Mouse (Mus musculus) liver, embryonic 14.5 days (tissue): ENCODE measurements at regions not wholly inside any gene's neighbourhood (a gene's known extent, or its start where the extent isn't known, plus 50 kb on each side); places are given as distances from the start of the nearest gene placed in this dataset.

ENCODE experiments used
- ATAC-seq: fragments of 200-750 bp; cut with Nextera tagmentation; 2 replicates; pipeline ENCODE4 v1.8.0; 2017; ENCODE audit warnings: moderate number of reproducible peaks, mild to moderate bottlenecking, moderate library complexity; ENCODE audit not compliant: insufficient read depth
- DNase-seq, 3 experiments: peaks; one replicate each; pipeline ENCODE4 v3.0.0-alpha.2; 2012 to 2013; ENCODE audit warnings: low read depth in 3 of 3, low spot score in 3 of 3
- H3K27ac ChIP-seq: fragments of 300-500 bp; sonication (generic); 2 replicates; pipeline ENCODE4 v1.5.1; 2014; ENCODE audit warnings: moderate library complexity, mild to moderate bottlenecking, control low read depth, inconsistent platforms
- H3K27me3 ChIP-seq: fragments of 300-500 bp; sonication (generic); 2 replicates; pipeline ENCODE4 v1.6.1; 2014; ENCODE audit warnings: mild to moderate bottlenecking, low read length, moderate library complexity; ENCODE audit not compliant: control insufficient read depth, insufficient read depth
- H3K36me3 ChIP-seq: fragments of 300-500 bp; sonication (generic); replicated peaks from 2 replicates; pipeline ENCODE4 v1.6.1; 2014; ENCODE audit warnings: low read depth; ENCODE audit not compliant: control insufficient read depth, insufficient read depth
- H3K4me1 ChIP-seq, 2 experiments: fragments of 200-500 bp in 1 of 2; fragments of 300-500 bp in 1 of 2; sonication (generic) in 1 of 2; replicated peaks; 2 replicates each; pipeline ENCODE4 v1.6.1; 2012 to 2014; ENCODE audit warnings: antibody characterized with exemption in 1 of 2, inconsistent platforms in 1 of 2, low read length in 1 of 2; ENCODE audit not compliant: control insufficient read depth in 2 of 2, insufficient read depth in 2 of 2
- H3K4me2 ChIP-seq: fragments of 300-500 bp; sonication (generic); 2 replicates; pipeline ENCODE4 v1.6.1; 2014; ENCODE audit warnings: low read depth, mild to moderate bottlenecking, control low read depth, moderate library complexity
- H3K4me3 ChIP-seq, 2 experiments: fragments of 200-500 bp in 1 of 2; fragments of 300-500 bp in 1 of 2; sonication (generic) in 1 of 2; 2 replicates each; pipeline ENCODE4 v1.5.1; 2012 to 2014; ENCODE audit warnings: low read depth in 2 of 2, low read length in 2 of 2, mild to moderate bottlenecking in 2 of 2, control low read depth in 1 of 2, inconsistent platforms in 1 of 2, moderate library complexity in 1 of 2; ENCODE audit not compliant: insufficient read depth in 1 of 2
- H3K9ac ChIP-seq: fragments of 300-500 bp; sonication (generic); replicated peaks from 2 replicates; pipeline ENCODE4 v1.6.1; 2014; ENCODE audit warnings: mild to moderate bottlenecking, control low read depth, moderate library complexity
- H3K9me3 ChIP-seq: fragments of 300-500 bp; sonication (generic); 2 replicates; pipeline ENCODE4 v1.6.1; 2016; ENCODE audit warnings: low read length, mixed read lengths; ENCODE audit not compliant: control insufficient read depth
- CTCF ChIP-seq: IDR thresholded peaks from 2 replicates; pipeline ENCODE4 v1.5.1; 2016; ENCODE audit warnings: antibody characterized with exemption, low read depth, control low read depth
- EP300 ChIP-seq: IDR thresholded peaks from 2 replicates; pipeline ENCODE4 v1.6.1; 2016; ENCODE audit warnings: antibody characterized with exemption, low read depth
- WGBS: fragments of 180-500 bp; shearing (Covaris S2); extraction: QIAGEN DNeasy Blood & Tissue Kit; methylation state at CpG from one replicate; pipeline ENCODE4 v1.1.7; 2014; ENCODE audit not compliant: insufficient replicate concordance; 5-methylcytosine and 5-hydroxymethylcytosine counted together

DNA sequence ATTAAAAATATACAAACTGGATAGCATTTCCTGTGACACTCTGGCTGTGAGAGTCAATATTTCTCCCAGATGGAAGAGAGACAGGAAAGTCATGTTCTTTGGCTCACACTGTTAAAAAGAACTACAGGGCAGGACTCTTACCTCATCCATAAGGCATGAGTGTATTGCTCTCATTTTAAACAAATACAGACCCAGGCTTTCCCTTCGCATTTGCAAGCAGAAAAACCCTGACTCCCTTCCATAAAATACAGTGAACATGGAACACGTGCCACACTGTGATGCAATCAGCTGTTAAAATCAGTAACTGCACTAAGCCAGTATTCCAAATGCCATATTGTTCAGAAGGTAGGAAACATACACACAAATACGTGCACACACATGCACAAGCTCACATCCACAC is 323.1 kb downstream of the Agtpbp1 start:
- Histone ChIP-seq H3K9me3 (no peaks in the 10 kb centered on the region), H3K4me3 (no peak overlapping the region), H3K9ac (no peak overlapping the region), H3K36me3 (no peaks in the 10 kb centered on the region), H3K4me2 (no peak overlapping the region), H3K4me1 (no peaks in the 10 kb centered on the region), H3K27me3 (no peaks in the 10 kb centered on the region), H3K27ac (no peak overlapping the region)
- 53% methylated on average over 3 of the region's 3 CpGs for WGBS
- no peak for TF ChIP-seq EP300
- TF ChIP-seq CTCF: no peak
- no peak for DNase-seq
- no peak for ATAC-seq

DNA sequence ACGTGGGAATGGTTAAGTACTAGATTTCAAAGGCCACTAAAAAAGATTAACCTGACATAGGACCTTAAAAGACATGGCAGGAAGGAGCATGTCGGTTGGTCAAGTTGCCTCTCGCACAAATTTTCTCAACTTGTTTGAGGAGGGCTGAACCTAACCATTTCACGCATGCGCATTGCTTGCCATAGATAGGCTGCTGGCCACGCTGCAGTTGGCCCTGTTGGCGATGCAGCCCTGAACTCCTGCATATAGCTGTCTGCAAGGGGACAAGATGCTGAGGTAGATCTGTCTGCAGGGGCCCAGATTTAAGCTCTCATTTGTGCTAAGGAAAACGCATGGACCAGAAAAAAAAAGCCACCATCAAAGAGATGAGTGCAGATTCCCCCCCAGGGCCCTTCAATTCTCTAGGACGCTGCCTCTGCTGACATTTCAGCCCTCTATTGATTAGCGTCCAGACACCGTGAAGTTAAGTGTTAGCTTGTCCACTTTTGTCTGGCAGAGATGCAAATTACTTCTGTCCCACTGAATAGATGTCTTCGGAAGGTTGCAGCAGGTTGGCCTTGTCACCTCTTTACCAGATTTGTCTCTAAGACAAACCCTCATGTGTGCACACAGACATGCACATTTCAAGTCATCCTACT is 329.1 kb downstream of the Agtpbp1 start:
- H3K27me3 ChIP-seq: no peaks in the 10 kb centered on the region
- H3K36me3 ChIP-seq: no peaks in the 10 kb centered on the region
- DNase-seq: no peak
- H3K4me2 ChIP-seq: no peak overlapping the region
- ATAC-seq: no peak
- TF ChIP-seq CTCF: no peak
- TF ChIP-seq EP300: no peak
- no peak overlapping the region for H3K9ac ChIP-seq
- H3K4me3 ChIP-seq: no peak overlapping the region
- no peaks in the 10 kb centered on the region for H3K9me3 ChIP-seq
- no peak overlapping the region for H3K27ac ChIP-seq
- WGBS: 73% methylated on average over 12 of the region's 12 CpGs
- H3K4me1 ChIP-seq: no peaks in the 10 kb centered on the region

DNA sequence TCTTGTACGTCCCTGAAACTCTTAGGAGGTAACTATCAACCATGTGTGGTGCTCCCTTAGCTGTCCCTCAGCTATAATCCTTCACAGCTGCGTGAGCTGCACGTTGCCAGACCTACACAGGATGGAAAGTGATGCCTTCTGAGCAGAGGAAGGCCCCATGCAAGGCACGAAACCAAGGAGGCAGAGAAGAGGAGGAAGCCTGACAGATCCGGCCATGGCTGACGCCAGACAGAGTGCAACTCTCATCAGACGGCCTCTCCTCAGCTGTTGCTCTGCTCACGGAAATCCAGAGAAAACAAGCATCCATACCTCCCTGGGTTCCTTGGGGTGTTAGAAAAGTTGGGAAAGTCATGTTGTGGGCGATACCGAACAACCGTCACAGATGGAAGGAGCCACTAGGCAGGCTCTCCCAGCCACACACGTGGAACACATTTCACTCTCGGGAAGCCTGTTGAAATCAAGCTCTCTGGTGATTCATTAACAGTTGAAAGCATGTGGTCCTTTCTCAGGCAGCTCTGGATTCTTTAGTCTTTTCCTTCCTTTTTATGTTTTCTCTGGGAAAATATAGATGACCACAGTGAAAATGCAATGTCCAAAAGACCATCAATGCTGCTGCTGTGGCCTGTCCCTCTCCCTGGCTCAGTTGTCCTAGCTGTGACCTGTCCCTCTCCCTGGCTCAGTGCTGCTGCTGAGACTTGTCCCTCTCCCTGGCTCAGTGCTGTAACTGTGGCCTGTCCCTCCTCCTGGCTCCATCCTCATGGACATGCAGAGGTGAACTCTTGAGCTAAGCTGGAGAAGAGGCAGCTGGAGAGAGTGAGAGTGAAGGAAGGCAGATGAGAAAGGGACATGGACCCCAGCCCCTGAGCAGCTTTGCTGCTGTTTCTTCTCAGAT is 331.1 kb downstream of the Agtpbp1 start:
- Histone ChIP-seq H3K27ac (no peak overlapping the region), H3K4me3 (no peak overlapping the region), H3K4me2 (no peak overlapping the region), H3K9me3 (no peaks in the 10 kb centered on the region), H3K9ac (no peak overlapping the region), H3K27me3 (no peaks in the 10 kb centered on the region), H3K36me3 (no peaks in the 10 kb centered on the region), H3K4me1 (no peaks in the 10 kb centered on the region)
- TF ChIP-seq EP300 (no peak), CTCF (no peak)
- no peak for DNase-seq
- WGBS: 54% methylated on average over 13 of the region's 13 CpGs
- no peak for ATAC-seq

DNA sequence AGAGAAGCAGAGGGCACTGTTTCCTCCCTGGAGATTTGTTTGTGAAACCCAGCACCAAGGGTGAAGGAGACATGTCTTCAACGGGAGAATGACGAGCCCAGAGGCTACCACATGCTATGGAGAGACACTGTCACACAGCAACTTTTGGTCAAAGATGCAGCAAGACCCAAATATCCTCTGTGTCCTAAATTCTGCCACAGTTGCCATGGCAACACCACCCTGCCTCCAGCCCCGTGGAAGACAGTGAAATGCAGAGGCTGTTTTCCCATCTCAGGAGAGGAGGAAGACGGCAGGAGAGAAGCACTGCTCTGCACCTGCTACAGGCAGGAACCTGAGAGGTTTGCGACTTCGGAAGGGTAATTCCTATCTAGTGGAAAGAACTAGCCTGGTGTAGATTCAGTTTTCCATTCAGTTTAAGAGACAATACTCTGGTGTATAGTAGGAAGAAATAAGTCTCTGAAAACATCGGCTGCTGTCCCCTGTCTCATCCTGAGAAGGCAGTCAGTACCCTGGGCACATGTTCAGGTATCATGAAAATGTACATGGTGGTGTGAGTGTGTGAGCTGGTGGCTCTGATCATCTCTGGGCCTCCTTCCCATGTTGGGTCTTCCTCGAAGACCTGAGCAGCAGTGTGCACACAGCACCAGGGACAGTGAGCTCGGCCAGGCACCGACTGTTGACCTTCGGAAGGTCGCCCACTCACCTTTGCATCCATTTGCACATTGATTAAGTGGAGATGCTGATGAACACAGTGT is 333.6 kb downstream of the Agtpbp1 start:
- Histone ChIP-seq H3K4me1 (no peaks in the 10 kb centered on the region), H3K27ac (no peak overlapping the region), H3K27me3 (no peaks in the 10 kb centered on the region), H3K36me3 (no peaks in the 10 kb centered on the region), H3K9me3 (no peaks in the 10 kb centered on the region), H3K9ac (no peak overlapping the region), H3K4me3 (no peak overlapping the region), H3K4me2 (no peak overlapping the region)
- DNase-seq: no peak
- TF ChIP-seq CTCF: no peak
- 52% methylated on average over 12 of the region's 12 CpGs for WGBS
- ATAC-seq: no peak

DNA sequence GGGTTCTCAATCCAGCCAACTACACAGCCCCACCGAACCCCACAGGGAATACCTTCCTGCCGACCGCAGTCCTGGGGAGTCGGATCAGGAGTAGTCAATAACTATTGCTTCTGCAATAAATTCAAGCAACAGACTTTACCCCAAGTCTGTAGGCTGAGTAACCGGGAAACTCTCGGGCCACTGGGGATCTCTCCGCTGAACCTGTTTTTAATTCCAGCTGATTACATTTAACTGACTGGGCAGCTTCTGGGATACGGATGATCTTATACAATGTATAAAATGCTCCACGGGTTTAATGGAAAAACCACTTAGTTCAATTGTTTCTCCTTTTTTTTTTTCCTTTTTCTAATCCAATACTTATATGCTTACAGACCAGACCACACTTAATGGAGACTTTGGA is 336.6 kb downstream of the Agtpbp1 start:
- Histone ChIP-seq H3K4me3 (no peak overlapping the region), H3K27me3 (no peaks in the 10 kb centered on the region), H3K4me2 (no peak overlapping the region), H3K9ac (no peak overlapping the region), H3K4me1 (no peaks in the 10 kb centered on the region), H3K27ac (no peak overlapping the region), H3K9me3 (no peaks in the 10 kb centered on the region), H3K36me3 (no peaks in the 10 kb centered on the region)
- 75% methylated on average over 9 of the region's 9 CpGs for WGBS
- ATAC-seq (no peak), DNase-seq (no peak)
- TF ChIP-seq EP300: no peak
- no peak for TF ChIP-seq CTCF
